Mouse (Mus musculus): ENCODE measurements around the gene Got1.

GRCm38 (mm10) chr19:43475642-43476041 is 48.8 kb downstream of the Got1 start:
- TF ChIP-seq EP300 (IDR thresholded peaks at IDR 0.05) = no peak
- TF ChIP-seq CTCF (IDR thresholded peaks at IDR 0.05) = no peak

All from lung, postnatal 0 days (tissue).